Mouse (Mus musculus) urinary bladder, postnatal 0 days (tissue): Measurements from ENCODE around the gene Dnajc24. TPM values are rescaled to one million over a fixed set of nuclear protein-coding genes. Genes with fewer than 3 reads are reported as not detected.

Source experiments
- microRNA-seq: library from miRNA; unstranded; fragments of <30 nt; microRNA quantifications from one replicate; pipeline ENCODE4, GENCODE M21; 2016
- polyA plus RNA-seq: library from polyadenylated mRNA; unstranded; fragments of >200 nt; fragmentation: Nextera tagmentation; extraction: Ambion mirVana; gene quantifications from 2 replicates; pipeline ENCODE4 v1.2.1, GENCODE M21; 2015

The Dnajc24 gene
- polyA plus RNA-seq, result 26.4 TPM in 2 replicates

GRCm38 (mm10) chr2:106002835-106003739 lies at the start of gene Dnajc24:
Gene Dnajc24 (minus strand): TSS chr2:106003549.

Small RNAs within 50 kb of the gene (microRNA-seq; reads per million reads assigned to microRNA genes)
- not detected for gene Gm22002

Other genes starting within 250 kb of the Dnajc24 start
- gene Elp4, start 99.0 kb downstream of the Dnajc24 start, polyA plus RNA-seq, result 12.6 and 14.1 TPM in 2 replicates
- 125 and 136 TPM in 2 replicates for gene Immp1l, start 98.9 kb downstream of the Dnajc24 start, polyA plus RNA-seq